Mouse (Mus musculus) cerebellum, adult 11-12 months (tissue): Measurements from ENCODE around the gene Chrna1.

Source experiments
- DNase-seq: peaks from one replicate; pipeline ENCODE4 v3.0.0; 2022

Chrna1 gene

DNA sequence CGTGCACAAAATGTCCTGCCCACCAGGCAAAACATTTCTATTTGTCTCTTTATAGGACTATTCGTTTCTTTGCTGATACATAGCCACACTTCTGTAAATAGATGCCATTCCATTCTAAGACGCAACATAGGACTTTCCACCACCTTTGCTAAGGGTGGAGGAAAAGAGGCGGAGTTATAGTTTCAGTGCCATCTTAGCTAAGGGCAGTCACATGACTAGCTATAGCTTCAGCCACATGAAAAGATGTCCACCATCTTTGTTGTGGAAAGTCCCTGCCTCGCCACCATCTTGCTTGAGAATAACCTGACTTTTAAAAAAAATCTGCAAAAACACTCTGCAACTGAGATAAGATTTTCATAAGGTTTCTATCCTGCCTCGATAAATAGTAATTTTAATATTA, 66.0 kb downstream of the Chrna1 start:
- DNase-seq: no peak
